Mouse (Mus musculus): ENCODE results near the gene Gm4981.
"Not testable (repeated sequence)": the region's sequence is repeated elsewhere in the genome, so short reads cannot be mapped to it uniquely, and the experiment has no call there.

Gm4981 gene

DNA sequence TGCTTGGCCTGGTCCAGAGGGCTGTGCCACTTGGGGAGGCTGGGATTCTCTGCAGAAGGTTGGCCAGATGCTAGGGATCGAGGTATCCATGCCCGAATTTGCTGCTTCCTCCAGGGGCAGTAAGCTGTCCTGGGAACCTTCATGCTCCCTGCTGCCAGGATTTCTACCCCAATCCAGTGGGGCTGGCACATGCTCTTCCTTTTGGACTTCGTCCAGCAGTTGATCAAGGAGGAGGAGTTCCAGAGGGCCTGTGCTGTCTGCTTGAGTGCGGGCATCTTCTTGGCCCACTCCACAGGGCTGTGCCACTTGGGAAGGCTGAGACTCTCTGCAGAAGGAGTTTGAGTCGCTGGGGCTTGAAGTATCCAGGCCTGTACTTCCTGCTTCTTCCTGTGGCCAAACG lies 13.3 kb downstream of the Gm4981 start:
- DNase-seq (ENCODE audit: low spot score), result not testable (repeated sequence)

DNA sequence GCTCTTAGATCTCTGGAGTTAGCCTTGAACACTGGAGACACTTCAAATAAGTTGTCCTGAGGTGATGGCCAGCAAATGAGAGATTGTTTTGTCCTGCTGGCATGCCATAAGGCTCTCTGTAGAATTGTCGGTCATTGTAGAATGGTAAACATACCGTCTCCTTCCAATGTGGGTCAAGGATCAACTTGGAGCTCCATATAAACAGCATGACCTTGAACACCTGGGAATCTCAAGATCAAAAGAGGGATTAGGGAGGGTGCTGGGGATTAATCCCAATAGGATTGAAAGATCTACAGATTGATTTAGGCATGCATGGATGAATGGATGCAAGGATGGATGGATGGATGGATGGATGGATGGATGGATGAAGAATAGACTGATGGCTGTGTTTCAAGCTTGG lies 14.9 kb downstream of the Gm4981 start:
- not testable (repeated sequence) for DNase-seq (ENCODE audit: low spot score)

DNA sequence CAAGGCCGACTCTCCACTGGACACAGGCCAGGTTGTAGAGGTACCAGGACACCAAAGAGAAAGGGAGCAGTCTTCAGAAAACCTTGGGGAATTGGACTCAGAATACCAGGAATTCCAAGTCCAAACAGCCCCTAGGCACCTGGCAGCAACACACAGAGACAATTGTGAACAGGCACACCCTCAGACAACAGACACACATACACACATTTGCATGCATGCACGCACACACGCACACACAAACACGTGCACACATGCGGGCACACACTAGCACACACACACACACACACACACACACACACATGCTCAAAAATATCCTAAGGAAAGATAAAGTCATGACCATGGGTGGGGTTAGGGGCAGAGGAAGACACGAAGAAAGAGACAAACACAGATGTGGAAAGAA lies 15.8 kb downstream of the Gm4981 start:
- no peak for DNase-seq (ENCODE audit: low spot score)

DNA sequence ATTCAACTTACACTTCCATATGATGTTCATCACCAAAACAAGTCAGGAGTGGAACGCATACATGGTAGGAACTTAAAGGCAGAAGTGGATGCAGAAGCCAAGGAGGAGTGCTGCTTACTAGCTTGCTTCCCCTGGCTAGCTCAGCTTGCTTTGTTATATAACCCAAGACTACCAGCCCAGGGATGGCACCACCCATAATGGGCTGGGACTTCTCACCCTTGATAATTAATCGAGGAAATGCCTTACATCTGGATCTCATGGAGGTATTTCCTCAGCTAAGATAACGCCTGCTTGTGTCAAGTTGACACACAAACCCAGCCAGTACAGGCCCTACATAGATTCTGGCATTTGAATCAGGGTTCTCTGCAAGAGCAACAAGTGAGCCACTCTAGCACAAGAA lies 19.1 kb downstream of the Gm4981 start:
- no peak for DNase-seq (ENCODE audit: low spot score)

DNA sequence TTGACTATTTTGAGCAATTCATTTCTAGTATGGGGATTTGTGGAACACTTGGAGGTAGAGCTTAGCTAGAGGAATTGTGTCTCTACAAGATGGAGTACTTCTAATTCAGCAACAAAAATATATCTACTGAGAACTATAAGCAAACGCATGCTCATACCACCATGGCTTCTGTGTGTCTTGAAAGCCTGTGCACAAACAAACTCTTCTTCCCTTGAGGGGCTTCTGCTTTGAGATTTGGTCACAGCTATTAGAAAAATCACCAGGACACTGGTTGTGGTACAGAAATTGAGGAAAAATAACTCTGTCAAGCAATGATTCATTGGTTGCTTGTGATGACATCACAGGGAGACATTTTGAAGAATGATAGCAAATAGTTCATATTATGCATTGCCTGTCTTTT lies 21.1 kb downstream of the Gm4981 start:
- no peak for DNase-seq (ENCODE audit: low spot score)

GRCm38 (mm10) chr10:58214934-58215333 lies 21.6 kb downstream of the Gm4981 start:
- no peak for DNase-seq (ENCODE audit: low spot score)

DNA sequence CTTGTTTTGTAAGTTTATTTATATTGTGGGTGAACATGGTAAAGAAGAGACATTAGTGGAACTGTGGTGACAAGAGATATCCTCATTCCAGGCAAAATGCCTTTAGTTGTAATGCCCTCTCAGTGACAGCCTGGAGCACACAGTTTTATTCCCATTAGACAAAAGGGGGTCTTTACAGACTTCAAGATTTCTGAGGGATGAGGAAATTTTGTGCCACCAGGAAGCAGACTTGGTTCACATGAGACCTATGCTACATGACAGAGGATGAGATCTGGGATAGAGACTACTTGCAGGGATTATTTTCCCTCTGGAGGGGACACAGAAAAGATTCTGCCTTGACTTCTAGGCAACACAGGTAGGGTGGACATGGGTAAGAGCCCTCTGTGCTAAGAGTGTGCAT lies 22.0 kb downstream of the Gm4981 start:
- no peak for DNase-seq (ENCODE audit: low spot score)

DNA sequence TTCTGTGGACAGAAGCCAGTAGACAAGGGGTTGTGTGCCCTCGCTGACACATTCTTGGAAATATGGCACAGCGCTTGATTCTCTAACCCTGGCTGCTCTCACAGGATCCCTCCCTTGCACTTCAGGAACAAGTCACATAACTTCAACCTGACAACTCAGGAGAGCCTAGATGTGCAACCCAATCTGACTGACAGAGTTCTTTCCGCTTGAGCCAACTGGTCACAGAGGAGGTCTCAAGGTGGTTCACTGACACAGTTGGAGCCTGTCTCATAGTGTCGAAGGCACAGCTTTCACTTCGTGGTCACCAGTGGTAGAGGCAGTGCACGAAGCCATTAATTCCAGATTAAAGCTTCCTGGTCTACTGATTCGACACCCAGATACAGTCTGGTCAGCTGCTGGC lies 24.3 kb downstream of the Gm4981 start:
- DNase-seq (ENCODE audit: low spot score), result no peak

DNA sequence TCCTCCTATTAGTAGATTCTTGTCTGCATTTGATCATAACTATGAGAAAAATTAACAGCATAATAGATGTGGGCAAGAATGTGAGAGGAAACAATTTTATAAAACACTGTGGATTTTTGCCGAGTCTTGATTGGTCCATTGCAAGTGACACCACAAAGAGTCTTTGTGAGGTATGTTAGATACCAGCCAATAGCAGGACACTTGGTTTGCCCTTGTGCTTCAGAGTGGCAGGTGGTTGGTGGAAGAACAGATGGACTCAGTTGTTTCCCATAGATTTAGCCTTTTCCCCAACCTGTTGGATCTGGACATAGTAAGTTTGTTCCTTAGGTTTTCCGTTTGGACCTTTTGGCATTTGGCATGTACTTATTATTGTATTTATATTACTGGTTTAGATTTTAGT lies 25.3 kb downstream of the Gm4981 start:
- no peak for DNase-seq (ENCODE audit: low spot score)

GRCm38 (mm10) chr10:58210514-58210913 lies 26.0 kb downstream of the Gm4981 start:
- DNase-seq (ENCODE audit: low spot score), result no peak

GRCm38 (mm10) chr10:58209710-58210467 lies 26.6 kb downstream of the Gm4981 start:
- no peak for DNase-seq (ENCODE audit: low spot score)

DNA sequence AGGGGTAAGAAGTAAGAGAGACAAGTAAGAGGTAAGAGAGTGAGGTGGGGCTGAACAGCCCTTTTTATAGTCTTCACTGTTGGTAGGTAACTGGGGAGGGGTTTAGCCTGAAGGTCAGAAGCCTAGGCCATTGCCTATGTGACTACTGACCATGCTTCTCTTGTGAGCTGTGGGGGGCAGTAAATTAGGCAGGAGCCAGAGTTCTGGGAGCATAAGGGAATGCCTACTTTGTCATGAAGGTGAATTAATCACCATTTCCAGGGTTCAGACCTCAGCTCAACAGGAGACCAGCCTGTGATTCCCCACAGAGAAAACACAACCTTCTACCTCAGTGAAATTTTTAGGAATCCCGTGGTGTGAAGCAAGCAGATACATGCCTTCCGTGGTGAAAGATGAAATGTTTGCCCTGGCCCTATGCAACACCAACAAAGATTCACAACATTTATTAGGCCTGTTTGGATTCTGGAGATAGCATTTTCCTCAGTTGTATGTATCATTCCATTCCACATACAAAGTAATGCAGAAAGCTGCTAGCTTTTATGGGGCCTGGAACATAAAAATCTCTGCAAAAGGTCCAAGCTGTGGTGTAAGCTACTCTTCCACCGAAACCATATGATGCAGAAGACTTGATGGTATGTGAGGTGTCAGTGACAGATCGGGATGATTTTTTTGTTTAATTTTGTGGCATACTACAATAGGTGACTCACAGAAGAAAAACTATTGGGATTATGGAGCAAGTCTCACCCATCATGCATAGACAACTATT lies 29.7 kb downstream of the Gm4981 start:
- DNase-seq (ENCODE audit: low spot score), result no peak

DNA sequence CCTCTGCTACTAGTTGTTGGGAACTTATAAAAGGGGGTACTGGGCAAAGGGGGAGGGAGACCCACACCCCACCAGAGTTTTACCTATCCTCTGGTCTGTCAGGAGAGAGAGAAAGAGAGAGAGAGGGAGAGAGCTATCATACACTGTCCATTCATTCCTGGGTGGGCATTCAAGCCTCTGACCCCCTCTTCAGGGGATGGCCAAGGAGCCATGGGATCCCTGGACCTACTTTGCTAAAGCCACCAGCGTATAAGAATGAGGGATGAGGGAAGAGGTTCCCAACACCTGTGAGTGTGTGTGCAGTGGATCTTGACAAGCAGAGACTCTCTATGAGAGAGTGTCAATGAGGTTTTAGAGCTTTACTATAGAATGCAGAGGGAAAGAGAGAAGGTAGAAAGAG lies 30.5 kb downstream of the Gm4981 start:
- no peak for DNase-seq (ENCODE audit: low spot score)

Data from urinary bladder, postnatal 14 days (tissue).